Mouse (Mus musculus) megakaryocyte, adult 5-6 weeks (primary cell): ENCODE measurements at regions not wholly inside any gene's neighbourhood (a gene's known extent, or its start where the extent isn't known, plus 50 kb on each side); places are given as distances from the start of the nearest gene placed in this dataset.

Source experiments
- ATAC-seq: 2 replicates; pipeline ENCODE4 v1.8.0; 2016; ENCODE audit warnings: mild to moderate bottlenecking, inconsistent platforms; ENCODE audit not compliant: poor library complexity, severe bottlenecking

GRCm38 (mm10) chr19:26550299-26550698, 54.6 kb upstream of the Smarca2 start:
- ATAC-seq: no peak
